Mouse (Mus musculus) frontal cortex, postnatal 25 days (tissue): ENCODE measurements around the gene Gak.

Experiments
- DNase-seq, 2 experiments: peaks; one replicate each; pipeline ENCODE4 v3.0.0; 2022; ENCODE audit warnings: low spot score in 2 of 2

The Gak gene

DNA sequence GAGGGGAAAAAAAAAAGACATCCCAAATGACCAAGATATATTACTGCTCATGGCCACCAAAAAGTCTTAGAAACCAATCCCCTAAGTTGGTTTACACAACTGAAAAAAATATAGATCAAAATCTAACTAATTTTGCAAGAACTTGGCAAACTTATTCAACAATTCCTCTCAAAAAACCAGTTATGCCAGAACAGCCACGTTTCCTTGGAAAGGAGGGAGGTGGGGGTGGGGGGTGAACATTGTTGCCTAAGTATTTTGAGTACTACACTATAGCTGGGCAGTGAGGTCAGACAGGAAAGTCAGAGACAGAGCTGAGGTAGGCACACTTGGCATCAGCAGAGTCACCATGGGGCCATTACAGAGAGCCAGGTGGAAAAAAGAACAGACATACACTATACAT lies 29.6 kb downstream of the Gak start:
- DNase-seq: no peak

DNA sequence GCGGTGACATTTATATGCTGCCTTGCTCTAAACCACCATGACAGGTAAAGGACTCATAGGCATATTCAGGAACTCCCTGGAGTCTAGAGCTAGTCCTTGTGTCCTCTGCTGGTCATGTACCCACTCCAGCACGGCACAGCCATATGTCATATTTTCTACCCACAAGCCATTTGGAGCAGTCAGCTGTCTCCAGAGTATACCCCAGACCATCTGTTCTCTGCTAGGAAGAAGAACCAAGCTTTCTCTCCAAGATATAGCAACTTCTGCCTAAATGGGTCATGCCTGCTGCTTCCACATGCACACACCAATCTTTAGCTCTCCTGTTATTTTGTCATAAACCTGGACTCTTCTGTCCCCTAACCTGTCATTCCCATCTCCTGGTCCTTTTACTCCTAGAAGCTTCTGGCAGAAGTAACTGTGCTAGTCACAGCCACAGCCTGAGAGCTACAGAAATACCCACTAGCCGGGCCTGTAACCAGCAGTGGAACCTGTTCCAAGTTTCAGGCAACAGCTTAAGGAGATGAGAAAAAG lies 48.1 kb downstream of the Gak start:
- peak in 1 of 2 experiments; percentile 22 for DNase-seq

DNA sequence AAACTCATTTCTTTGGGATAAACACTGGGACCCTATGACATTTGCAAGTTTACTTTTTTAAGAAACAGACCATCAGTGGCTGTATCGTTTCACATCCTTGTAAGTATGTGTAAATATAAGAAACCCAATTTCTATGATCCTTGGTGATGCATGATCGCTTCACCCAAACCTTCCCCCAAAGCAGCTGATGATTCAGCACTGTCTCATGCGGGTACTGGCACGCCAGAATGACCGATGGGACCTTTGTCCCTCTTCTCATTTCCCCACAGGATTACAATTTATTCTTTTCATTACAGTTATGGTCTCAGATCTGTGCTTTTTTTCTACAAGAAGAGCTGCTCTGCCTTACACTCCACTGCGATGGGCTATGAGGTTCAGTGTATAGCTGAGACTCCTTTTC lies 56.5 kb downstream of the Gak start:
- DNase-seq: no peak

DNA sequence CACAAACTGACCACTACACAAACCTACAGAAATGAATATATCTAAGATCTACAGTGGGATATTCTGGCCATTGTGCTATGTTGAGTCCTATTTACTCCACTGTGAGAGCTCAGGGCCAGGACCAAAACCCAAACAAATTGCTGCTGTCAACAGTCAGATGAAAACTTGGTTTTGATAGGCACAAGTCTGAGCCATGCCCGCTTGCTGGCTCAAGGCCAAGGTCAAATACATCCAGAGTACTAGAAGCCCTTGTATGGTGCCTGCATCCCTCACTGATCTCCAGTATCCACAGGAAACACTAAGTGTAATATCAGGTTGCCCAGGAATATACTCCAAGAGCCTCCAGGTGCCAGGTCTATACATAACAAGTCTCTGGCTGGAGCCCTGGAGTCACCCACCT lies 58.6 kb downstream of the Gak start:
- DNase-seq: no peak

DNA sequence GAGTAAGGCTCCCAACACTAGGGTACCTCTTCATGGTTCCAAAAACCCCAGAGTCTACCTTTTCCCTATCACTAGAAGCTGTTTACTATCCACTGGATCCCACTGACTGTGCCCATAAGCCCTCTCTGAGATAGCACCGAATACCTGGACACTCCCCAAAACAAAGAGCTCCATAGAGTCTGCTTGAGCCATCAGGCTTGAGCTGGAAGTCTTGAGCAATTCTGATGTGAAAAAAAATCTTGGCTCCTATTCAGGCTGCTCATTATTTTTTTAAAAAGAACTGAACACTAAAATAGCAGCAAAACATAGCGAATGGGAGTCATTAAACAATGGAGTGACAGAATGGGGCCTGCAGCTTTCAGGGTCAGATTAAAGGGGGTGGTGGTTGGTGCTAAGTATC lies 62.5 kb downstream of the Gak start:
- DNase-seq: no peak

DNA sequence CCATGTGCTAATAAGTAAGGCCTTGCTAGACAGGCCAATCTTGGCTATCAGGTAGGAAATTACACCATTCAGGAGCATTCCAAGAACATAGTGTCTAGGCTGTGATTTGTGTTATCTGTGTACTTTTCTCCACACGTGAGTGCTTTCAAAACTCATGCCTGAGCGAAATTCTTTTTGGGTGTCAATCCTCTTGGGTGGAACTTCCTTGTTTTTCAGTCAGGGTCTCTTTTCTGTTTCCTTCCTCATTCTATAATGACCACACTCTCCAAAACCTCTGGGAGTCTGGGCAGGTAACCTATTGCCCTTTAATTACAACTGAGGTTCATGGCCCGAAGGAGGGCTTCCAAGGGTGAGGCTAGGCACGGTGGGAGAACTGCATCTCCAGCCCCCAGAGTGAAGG lies 63.0 kb downstream of the Gak start:
- DNase-seq: no peak

DNA sequence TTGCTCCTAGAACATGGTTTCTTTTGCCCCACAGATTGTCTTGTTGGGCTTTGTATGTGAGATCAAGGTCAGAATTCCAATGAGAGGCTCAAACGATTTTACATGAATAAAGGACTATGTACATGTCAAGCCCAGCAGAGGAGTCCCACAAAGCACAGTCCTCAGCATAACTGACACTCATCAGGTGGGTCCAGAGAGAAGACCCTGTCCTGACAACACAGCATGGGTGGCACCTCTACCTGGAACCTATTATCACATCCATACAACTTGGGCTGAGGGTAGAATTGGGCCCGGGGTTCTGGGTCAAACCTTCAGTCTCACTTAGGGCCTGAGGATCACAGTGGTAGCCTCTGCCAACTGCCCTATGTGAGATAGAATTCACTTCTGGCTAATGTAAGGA lies 64.2 kb downstream of the Gak start:
- DNase-seq: no peak

DNA sequence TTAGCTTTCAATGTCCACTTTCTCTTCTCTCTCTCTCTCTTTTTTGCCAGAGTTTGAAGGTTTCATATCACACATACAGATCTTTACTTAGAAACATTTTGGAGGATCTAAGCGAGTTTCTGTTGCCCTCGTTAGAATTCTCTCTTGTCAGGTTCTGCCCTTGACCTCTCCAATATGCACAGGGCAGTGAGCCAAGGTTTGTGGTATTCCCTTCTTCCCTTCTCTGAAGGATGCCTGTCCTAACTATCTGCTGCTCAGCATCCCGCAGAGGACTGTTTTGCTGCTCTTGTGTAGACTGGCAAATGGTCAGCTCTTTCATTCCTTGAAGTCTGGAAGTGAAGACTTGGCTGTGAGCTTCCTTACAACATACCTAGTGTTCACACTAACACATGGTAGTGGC lies 65.2 kb downstream of the Gak start:
- DNase-seq: no peak

DNA sequence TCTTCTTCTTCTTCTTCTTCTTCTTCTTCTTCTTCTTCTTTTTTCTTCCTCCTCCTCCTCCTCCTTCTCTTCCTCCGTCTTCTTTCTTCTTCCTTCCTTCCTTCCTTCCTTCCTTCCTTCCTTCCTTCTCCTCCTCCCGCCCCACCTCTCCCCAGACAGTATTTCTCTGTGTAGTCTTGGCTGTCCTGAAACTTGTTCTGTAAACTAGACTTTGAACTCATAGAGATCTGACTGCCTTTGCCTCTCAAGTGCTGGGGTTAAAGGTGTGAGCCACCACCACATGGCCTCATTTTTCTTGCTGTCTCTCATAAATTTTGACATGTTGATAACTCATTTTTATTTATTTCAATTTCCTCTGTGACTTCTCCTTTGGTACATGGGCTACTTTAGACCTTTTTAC lies 67.1 kb downstream of the Gak start:
- no peak for DNase-seq

DNA sequence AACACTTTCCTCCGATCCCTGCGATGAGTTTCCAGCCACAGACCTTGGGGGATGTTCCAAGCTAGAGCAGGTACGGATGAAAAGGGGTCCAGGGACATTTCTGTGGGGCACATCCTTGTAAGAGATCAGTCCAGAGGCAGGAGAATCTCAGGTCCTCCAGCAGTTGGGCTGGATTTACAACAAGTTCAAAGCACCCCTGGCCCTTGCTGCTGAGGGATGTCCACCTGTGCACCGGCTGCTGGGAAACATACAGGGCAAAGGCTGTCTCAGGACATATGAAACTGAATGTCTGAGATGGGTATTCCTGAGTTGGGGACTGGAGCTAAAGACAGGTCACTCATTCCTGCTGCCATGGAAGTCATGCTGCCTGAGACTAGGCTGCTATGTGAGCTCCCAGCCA lies 72.6 kb downstream of the Gak start:
- DNase-seq: no peak

DNA sequence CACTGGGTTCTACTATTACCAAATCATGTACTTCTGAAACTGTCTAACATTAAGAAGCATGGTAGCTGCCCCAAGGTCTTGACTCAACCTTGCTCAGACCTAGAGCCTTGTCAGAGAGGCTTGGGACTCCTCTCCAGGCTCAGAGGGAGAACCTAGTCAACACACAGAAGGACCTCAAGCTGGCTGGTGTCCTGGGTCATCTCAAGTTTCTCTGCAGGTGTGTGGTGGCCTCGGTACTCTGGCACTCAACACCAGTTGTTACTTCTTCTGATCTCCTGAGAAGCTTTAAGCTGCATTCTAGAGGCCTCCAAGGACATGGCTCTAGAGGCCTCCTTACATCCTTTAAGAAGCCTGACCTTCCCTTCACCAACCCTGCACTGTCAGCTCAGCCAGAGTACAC lies 75.5 kb downstream of the Gak start:
- DNase-seq: no peak

DNA sequence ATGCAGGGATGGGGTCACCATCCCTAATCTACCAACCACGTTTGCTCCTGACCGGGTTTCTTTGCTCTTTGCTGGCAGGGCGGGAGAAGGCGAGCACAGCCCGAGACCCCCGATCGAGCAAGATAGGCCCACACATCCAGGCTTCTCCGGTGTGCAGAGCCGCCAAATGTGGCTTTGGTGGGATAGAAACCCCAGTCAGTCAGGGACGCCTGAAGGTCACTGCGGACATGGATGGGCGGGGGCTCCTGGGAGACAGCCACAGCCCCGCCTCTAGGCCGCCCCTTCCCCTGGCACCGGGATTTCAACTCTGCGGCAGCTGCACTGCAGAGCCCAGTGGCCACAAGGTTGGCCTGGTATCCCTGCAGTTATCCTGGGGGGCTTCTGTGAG lies 79.4 kb downstream of the Gak start:
- DNase-seq: no peak

DNA sequence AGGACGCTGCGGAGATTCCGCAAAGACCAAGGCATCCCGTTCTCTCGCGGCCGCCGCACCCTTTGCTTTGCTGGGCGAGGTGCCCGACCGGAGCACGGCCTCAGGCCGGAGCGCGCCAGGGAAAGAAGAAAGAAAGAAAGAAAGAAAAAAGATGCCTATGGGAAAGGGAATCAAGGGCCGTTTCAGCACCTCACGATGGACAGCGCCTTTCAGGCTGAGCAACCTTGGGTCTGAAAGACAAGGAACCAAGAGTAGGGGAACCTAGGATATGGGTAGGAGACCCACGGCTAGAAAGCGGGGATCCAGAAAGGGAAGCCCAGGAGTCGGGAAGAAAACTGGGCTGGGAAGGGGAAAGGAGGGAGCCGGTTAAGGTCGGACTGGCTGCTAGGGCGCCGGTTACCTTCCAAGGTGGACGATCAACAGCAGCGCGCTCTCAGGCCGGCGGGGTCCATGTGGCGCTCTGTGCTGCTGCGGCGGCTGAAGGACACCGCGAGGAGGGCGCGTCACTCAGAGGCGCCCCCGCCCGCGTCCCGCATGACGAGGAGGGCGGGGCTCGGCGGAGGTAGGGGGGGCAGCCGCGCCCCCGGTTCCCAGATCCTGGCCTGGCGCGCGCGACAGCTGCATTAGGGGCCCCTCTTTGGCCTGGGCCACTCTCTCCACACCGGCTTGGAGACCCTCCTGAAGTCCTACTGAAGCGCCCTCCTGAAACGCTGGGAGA lies 79.9 kb downstream of the Gak start, which contains the start of gene Cplx1:
Gene Cplx1 (minus strand): TSS at position 536 of the 718 bp plus-strand sequence.
- DNase-seq: peak; percentile 56 to 65

DNA sequence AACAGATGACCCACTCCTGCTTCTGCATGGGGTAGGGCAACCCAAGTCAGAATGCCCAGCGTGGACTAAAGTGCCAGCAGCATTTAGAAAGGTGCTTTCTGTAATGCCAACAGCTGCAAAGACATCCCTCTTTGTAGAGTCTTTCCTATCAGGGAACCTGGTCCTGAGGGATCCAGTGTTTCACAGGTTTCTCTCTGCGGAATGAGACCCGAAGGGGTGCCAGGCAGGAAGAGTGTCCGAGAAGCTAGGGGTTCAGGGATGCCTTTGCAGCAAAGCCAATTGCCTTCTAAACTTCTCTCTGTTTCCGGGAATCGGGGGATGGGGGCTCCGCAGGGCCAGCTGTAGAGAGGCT lies 80.4 kb downstream of the Gak start:
- DNase-seq: no peak

DNA sequence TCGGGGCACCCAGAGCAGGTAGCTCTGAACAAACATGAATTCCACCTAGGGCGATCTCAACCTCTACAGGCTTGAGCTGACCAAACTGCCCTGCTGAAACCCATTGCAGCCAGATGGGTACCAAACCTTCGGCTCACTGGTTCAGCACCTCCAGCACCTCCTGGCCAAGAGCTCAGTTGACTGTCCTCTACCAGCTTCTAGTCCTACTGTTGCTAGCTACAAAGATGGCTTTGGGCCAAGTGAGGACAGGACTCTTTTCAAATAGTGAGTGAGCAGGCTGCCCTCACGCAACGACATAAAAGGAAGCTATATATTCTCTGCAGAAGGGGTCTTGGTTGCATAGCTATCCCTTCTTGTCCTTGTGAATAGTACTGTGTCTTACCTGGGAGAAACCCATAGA lies 81.9 kb downstream of the Gak start:
- no peak for DNase-seq

DNA sequence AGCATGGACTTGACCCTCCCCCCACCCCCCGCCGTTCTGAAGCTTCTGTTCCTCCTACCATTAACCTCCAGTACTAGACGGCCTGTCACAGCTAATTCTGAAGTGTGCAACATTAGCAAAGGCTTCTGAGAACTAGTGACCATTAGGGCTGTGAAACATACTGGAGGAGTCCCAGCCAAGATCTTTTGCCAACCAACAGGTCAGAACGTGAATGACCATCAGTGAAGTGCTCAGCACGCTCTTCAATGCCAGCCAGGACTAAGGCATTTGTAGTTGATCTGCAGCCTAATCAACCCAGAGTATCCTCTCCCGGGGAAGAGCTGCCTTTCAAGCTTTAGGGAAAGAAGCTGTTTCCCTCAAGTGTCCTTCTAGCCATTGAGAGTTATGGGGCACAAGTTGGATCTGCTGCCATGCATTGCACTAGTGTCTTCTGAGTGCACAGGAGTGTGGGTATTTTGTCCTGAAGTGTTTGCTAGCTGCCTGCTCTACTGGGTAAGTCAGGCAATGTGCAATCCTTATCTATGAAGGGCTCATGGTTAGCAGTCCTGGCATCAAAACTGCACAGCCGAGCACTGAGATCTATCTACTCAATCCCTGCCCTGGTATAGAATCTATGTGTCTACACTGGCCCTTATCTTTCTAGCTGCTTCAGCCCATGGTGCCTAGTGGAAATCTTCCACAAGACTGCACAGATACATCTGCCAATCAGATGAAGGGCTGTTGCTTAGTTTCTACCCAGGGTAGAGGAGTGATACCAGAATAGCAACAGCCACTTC lies 85.9 kb downstream of the Gak start:
- no peak for DNase-seq

DNA sequence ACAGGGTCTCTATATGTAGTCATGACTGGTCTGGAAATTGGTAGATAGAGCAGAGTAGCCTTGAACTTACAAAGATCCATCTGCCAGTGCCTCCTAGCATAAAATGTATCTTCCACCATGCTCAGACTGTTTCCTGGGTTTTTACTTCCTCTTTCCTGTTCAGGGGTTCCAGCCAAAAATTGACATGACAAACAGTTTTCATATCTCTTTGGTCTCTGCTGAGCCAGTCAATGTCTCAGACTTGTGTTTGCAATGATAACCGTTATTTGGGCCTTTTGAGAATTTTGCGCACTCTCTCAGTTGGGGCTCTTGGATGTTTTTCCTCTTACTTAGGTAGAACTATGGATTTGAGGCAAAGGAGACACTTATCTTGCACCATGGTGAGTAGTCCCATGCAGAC lies 95.4 kb downstream of the Gak start:
- DNase-seq: no peak

DNA sequence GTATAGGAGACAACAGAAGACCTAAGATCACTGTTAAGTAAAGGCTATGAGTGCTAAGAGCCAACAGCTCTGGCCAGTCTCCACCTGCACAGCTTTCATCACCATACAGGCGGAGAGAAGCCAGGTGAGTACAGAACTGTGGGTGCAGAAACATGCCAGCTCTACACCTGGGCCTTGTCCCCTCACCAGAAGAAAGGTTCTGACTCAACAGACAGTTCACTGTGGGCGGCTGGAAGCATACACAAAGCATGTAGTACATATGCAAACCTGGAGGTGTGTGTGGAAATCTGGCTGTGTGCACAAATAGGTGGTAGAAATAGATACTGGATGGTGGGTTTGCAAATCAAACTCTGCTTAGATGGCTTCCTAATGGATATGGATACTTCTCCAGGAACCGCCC lies 107.0 kb downstream of the Gak start:
- no peak for DNase-seq

DNA sequence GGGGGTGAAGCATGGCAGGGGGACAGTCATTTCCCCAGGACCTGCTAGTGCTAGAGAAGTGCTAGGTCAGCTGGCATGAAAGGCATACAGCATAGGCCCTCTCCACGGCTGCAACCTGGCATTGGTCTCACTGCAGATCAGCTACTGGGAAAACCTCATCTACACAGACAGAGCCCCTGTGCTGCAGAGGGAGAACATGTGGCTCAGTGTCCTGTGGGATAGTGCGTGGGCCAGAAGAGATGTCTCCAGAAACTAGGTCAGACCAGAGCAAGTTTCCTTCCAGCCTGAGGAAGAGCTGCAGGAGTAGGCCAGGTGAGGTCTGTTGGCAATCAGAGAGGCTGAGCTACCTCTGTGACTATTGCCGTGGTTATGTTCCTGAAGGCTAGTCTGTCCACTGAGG lies 107.7 kb downstream of the Gak start:
- no peak for DNase-seq

DNA sequence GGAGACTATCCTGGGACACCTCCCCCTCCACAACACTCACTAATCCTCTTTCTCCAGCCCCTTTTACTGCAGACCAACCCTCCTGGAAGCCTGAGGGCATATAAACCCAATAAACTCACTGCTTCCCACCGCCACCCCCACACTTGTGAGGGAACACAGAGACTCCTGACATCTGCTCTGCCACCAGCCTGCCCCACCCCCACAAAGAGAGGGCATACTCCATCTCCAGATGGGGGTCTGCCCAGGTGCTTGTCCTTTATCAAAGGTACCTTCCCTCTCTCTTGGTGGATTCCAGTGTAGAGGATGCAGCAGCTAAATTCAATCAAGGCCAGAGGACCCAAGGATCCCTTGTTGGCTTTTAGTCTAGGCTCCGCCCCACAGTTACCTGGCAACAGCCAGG lies 108.5 kb downstream of the Gak start:
- DNase-seq: no peak

DNA sequence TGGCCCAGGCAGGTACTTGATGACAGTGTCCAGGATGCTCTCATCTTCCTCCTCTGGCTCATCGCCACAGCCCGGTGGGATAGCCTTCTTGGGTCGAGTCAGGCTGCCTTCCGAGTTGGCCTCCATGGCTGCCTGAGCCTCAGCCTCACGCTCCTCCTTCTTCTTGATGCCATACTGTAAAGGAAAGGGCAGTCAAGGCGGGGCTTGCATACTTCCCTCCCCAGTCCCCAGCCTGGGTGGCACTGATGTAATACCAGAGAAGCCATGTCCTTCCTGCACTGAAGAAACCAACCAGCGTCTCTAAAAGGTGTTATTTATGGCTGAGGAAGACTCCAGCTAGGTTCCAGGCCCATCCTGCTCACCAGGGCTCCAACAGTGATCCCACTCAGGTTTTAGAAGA lies 109.4 kb downstream of the Gak start:
- no peak for DNase-seq
